Comparison of ENCODE assay signal across 10 mouse cellular contexts in the genomic region with DNA sequence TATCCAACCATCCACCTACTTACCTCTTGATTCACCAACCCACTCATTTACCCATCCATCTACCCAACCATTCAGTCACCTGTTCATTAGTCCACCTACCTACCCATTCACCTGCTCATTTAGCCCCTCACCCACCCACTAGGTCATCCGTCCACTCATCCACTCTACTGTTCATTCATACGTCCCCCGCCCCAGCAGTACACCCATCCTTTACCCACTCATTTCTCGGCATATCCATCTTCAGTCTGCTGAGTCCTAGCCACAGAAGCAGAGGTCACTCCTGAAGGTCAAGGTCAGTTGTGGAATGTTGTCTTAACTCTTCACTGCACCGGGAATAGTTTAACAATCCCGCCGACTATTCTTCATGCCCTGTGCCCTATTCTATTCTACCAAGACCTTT. TPM values are rescaled to one million over a fixed set of nuclear protein-coding genes. Genes with fewer than 3 reads are reported as not detected.
DNase-seq lines count a peak whose midpoint lies in the region; ATAC-seq and TF ChIP-seq lines count a peak whose summit lies in the region.
"Had no signal": no experiment of that assay in that cellular context is flagged by ENCODE, and none has a peak within 500 bp of the region (broad histone marks: within the 10 kb centered on the region; RNA-seq: fewer than 3 reads in every experiment).

No protein-coding gene starts in this region.

- DNase-seq in lung, adult 18-20 months: no peak
- no peak for DNase-seq in midbrain, postnatal 0 days (ENCODE audit: low spot score)

- no peak for TF ChIP-seq CTCF in midbrain, postnatal 0 days (IDR thresholded peaks at IDR 0.05)

- peaks cover 5% of the 10 kb centered on the region; the same call in 1 of the 2 replicates for H3K4me1 ChIP-seq in hindbrain, embryonic 13.5 days (replicated peaks)
- peaks cover 4% of the 10 kb centered on the region; the same call in 1 of the 2 replicates for H3K4me1 ChIP-seq in hindbrain, embryonic 12.5 days
- H3K4me1 ChIP-seq in lung, embryonic 16.5 days (replicated peaks; ENCODE audit: control insufficient read depth, insufficient read depth, low read length): no peaks in the 10 kb centered on the region
- H3K4me1 ChIP-seq in forebrain, embryonic 15.5 days: peaks cover 3% of the 10 kb centered on the region; the same call in 1 of the 2 replicates
- H3K4me1 ChIP-seq in midbrain, postnatal 0 days (ENCODE audit: insufficient read depth, low read length): no peaks in the 10 kb centered on the region
- H3K4me1 ChIP-seq: liver, embryonic 12.5 days; stomach, embryonic 15.5 days had no signal

- no peak overlapping the region for H3K4me3 ChIP-seq in hindbrain, embryonic 13.5 days
- no peak overlapping the region for H3K4me3 ChIP-seq in hindbrain, embryonic 12.5 days
- H3K4me3 ChIP-seq in lung, embryonic 16.5 days (ENCODE audit: low read length): no peak overlapping the region
- no peak overlapping the region for H3K4me3 ChIP-seq in forebrain, embryonic 15.5 days
- H3K4me3 ChIP-seq in midbrain, postnatal 0 days (ENCODE audit: low read depth, low read length): no peak overlapping the region
- H3K4me3 ChIP-seq: heart, embryonic 13.5 days; liver, embryonic 12.5 days; stomach, embryonic 15.5 days had no signal

- no peak overlapping the region for H3K4me2 ChIP-seq in hindbrain, embryonic 13.5 days
- H3K4me2 ChIP-seq in hindbrain, embryonic 12.5 days (replicated peaks): no peak overlapping the region
- no peak overlapping the region for H3K4me2 ChIP-seq in lung, embryonic 16.5 days (ENCODE audit: low read depth, low read length)
- no peak overlapping the region for H3K4me2 ChIP-seq in forebrain, embryonic 15.5 days (replicated peaks)
- H3K4me2 ChIP-seq in midbrain, postnatal 0 days (ENCODE audit: low read depth, low read length, poor library complexity, severe bottlenecking): no peak overlapping the region
- H3K4me2 ChIP-seq: liver, embryonic 12.5 days; stomach, embryonic 15.5 days had no signal

- H3K27ac ChIP-seq in hindbrain, embryonic 13.5 days: no peak overlapping the region
- H3K27ac ChIP-seq in hindbrain, embryonic 12.5 days: no peak overlapping the region
- no peak overlapping the region for H3K27ac ChIP-seq in lung, embryonic 16.5 days (ENCODE audit: low read length)
- H3K27ac ChIP-seq in forebrain, embryonic 15.5 days (replicated peaks): no peak overlapping the region
- H3K27ac ChIP-seq in midbrain, postnatal 0 days (ENCODE audit: low read depth, low read length): no peak overlapping the region
- H3K27ac ChIP-seq: heart, embryonic 13.5 days; liver, embryonic 12.5 days; stomach, embryonic 15.5 days had no signal

- peak; percentile 60; the same call in 1 of the 2 replicates for ATAC-seq in hindbrain, embryonic 13.5 days (ENCODE audit: low FRiP score)
- ATAC-seq in hindbrain, embryonic 12.5 days (ENCODE audit: low FRiP score): no peak
- 0 out of 2 replicates have a peak, but pooled peaks have one; percentile 38 for ATAC-seq in lung, embryonic 16.5 days (ENCODE audit: low read depth)
- ATAC-seq in forebrain, embryonic 15.5 days (replicated peaks): peak; percentile 53
- ATAC-seq in midbrain, postnatal 0 days (ENCODE audit: low FRiP score): 0 out of 2 replicates have a peak, but pooled peaks have one; percentile 12
- no peak for ATAC-seq in cerebellum, adult (ENCODE audit: insufficient number of reproducible peaks, low FRiP score, low TSS enrichment)

- H3K9me3 ChIP-seq in hindbrain, embryonic 13.5 days: peaks cover 6% of the 10 kb centered on the region; the same call in 1 of the 2 replicates
- H3K9me3 ChIP-seq in hindbrain, embryonic 12.5 days (replicated peaks): peaks cover 4% of the 10 kb centered on the region
- peaks cover 5% of the 10 kb centered on the region; the same call in 1 of the 2 replicates for H3K9me3 ChIP-seq in lung, embryonic 16.5 days (ENCODE audit: control insufficient read depth, low read length)
- peaks cover 5% of the 10 kb centered on the region; the same call in 1 of the 2 replicates for H3K9me3 ChIP-seq in forebrain, embryonic 15.5 days
- H3K9me3 ChIP-seq in midbrain, postnatal 0 days (ENCODE audit: low read length): no peaks in the 10 kb centered on the region
- H3K9me3 ChIP-seq: liver, embryonic 12.5 days; stomach, embryonic 15.5 days had no signal

- no peak overlapping the region for H3K9ac ChIP-seq in hindbrain, embryonic 13.5 days
- no peak overlapping the region for H3K9ac ChIP-seq in hindbrain, embryonic 12.5 days
- no peak overlapping the region for H3K9ac ChIP-seq in lung, embryonic 16.5 days (ENCODE audit: low read length)
- no peak overlapping the region for H3K9ac ChIP-seq in forebrain, embryonic 15.5 days (replicated peaks)
- H3K9ac ChIP-seq in midbrain, postnatal 0 days (replicated peaks; ENCODE audit: low read length, poor library complexity, severe bottlenecking): no peak overlapping the region
- H3K9ac ChIP-seq: heart, embryonic 13.5 days; liver, embryonic 12.5 days; stomach, embryonic 15.5 days had no signal

- 51% methylated on average over 7 of the region's 7 CpGs for WGBS in hindbrain, embryonic 13.5 days
- 50% methylated on average over 7 of the region's 7 CpGs for WGBS in hindbrain, embryonic 12.5 days
- WGBS in lung, embryonic 16.5 days: 33% methylated on average over 7 of the region's 7 CpGs
- 73% methylated on average over 7 of the region's 7 CpGs for WGBS in forebrain, embryonic 15.5 days
- 55% methylated on average over 7 of the region's 7 CpGs for WGBS in midbrain, postnatal 0 days

- H3K36me3 ChIP-seq in hindbrain, embryonic 13.5 days: no peaks in the 10 kb centered on the region
- no peaks in the 10 kb centered on the region for H3K36me3 ChIP-seq in hindbrain, embryonic 12.5 days
- no peaks in the 10 kb centered on the region for H3K36me3 ChIP-seq in lung, embryonic 16.5 days (ENCODE audit: control insufficient read depth, insufficient read depth, low read length)
- H3K36me3 ChIP-seq in forebrain, embryonic 15.5 days: no peaks in the 10 kb centered on the region
- H3K36me3 ChIP-seq in midbrain, postnatal 0 days (ENCODE audit: insufficient read depth, low read length): no peaks in the 10 kb centered on the region
- H3K36me3 ChIP-seq: heart, embryonic 13.5 days; liver, embryonic 12.5 days; stomach, embryonic 15.5 days had no signal

- H3K27me3 ChIP-seq in hindbrain, embryonic 13.5 days: no peaks in the 10 kb centered on the region
- H3K27me3 ChIP-seq in hindbrain, embryonic 12.5 days: no peaks in the 10 kb centered on the region
- no peaks in the 10 kb centered on the region for H3K27me3 ChIP-seq in lung, embryonic 16.5 days (ENCODE audit: control insufficient read depth, insufficient read depth, low read depth, low read length)
- H3K27me3 ChIP-seq in forebrain, embryonic 15.5 days: no peaks in the 10 kb centered on the region
- no peaks in the 10 kb centered on the region for H3K27me3 ChIP-seq in midbrain, postnatal 0 days (ENCODE audit: insufficient read depth, low read length)
- H3K27me3 ChIP-seq: stomach, embryonic 15.5 days had no signal

RNA-seq across cellular contexts. Expression of gene Pxylp1, which starts 23.6 kb away (rescaled TPM):
- polyA plus RNA-seq in hindbrain, embryonic 13.5 days (2015; fragmentation: Nextera tagmentation; extraction: Ambion mirVana): 55.7 and 57.4 TPM in 2 replicates
- 56.9 and 59.9 TPM in 2 replicates for polyA plus RNA-seq in hindbrain, embryonic 12.5 days (2016; fragmentation: Nextera tagmentation; extraction: Ambion mirVana)
- 15.8 and 16.2 TPM in 2 replicates for polyA plus RNA-seq in lung, embryonic 16.5 days (2015; fragmentation: Nextera tagmentation; extraction: Ambion mirVana)
- polyA plus RNA-seq in forebrain, embryonic 15.5 days (2015; fragmentation: Nextera tagmentation; extraction: Ambion mirVana): 33.8 and 36.6 TPM in 2 replicates
- total RNA-seq in midbrain, postnatal 0 days (2014; rRNA removed): 27.0 and 42.3 TPM in 2 replicates
- polyA plus RNA-seq in midbrain, postnatal 0 days (2015; fragmentation: Nextera tagmentation; extraction: Ambion mirVana): 23.5 and 24.6 TPM in 2 replicates

Comparison
In these comparisons a context has a peak if more than half of its experiments do, and no peak if none do; other contexts are left out.
1. ATAC-seq: peak in hindbrain, embryonic 13.5 days (single experiment), lung, embryonic 16.5 days (single experiment), forebrain, embryonic 15.5 days (single experiment) and midbrain, postnatal 0 days (single experiment); none in hindbrain, embryonic 12.5 days (single experiment) and cerebellum, adult (single experiment).